Mouse (Mus musculus) bone marrow, adult 2 months (tissue): ENCODE results near the gene Dtl.

Experiments used
- CTCF ChIP-seq: fragments of 200-500 bp; IDR thresholded peaks from 2 replicates; pipeline ENCODE4 v1.5.1; 2011; ENCODE audit warnings: low read length, control low read depth; ENCODE audit not compliant: control insufficient read depth, insufficient read depth
- POLR2A ChIP-seq: fragments of 200-500 bp; IDR thresholded peaks from 2 replicates; pipeline ENCODE4 v1.6.1; 2011; ENCODE audit warnings: low read depth, mild to moderate bottlenecking, control low read depth, low read length, borderline replicate concordance; ENCODE audit not compliant: control insufficient read depth

DNA sequence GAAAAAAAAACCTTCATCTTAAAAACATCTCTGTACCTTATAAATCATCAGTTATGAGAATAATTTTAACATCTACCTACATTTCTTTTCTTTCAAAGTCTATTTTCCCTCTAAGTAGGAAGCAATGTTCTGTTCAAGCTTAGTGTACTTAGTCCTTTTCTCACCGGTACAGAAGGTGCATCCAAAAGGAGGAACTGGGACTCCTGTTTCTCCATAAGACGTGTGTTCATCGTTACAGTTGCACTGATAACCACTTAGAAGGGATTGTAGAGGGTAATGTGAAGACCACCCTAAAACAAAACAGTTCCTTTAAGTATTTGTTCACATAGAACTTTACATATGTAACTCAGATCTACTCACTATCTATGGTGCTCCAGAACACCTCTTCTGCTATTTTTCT, 4.9 kb downstream of the Dtl start:
- TF ChIP-seq CTCF = no peak
- TF ChIP-seq POLR2A = no peak
